Mouse (Mus musculus): Measurements from ENCODE around the gene Dpp3. TPM values are rescaled to one million over a fixed set of nuclear protein-coding genes. Genes with fewer than 3 reads are reported as not detected.
A peak's percentile ranks its signal among the peaks of the same experiment; 100 is the strongest.

The Dpp3 gene
- total and polyA plus RNA-seq, 2 experiments from 2014 or later: 76.8 to 84.2 TPM

- Histone ChIP-seq H3K27ac (ENCODE audit: low read depth, low read length) (no peak overlapping the region), H3K36me3 (ENCODE audit: insufficient read depth) (peaks cover 96% of the 10 kb centered on the region), H3K4me1 (ENCODE audit: insufficient read depth) (no peaks in the 10 kb centered on the region), H3K9ac (no peak overlapping the region), H3K4me2 (ENCODE audit: low read depth) (no peak overlapping the region), H3K27me3 (ENCODE audit: insufficient read depth, low read length) (no peaks in the 10 kb centered on the region), H3K9me3 (ENCODE audit: low read length) (no peaks in the 10 kb centered on the region), H3K4me3 (ENCODE audit: low read depth, low read length) (no peak overlapping the region)
- no peak for ATAC-seq
- 91% methylated on average over 10 of the region's 10 CpGs for WGBS
- DNase-seq: no peak
- no peak for TF ChIP-seq CTCF (IDR thresholded peaks at IDR 0.05; ENCODE audit: low read depth)
Observed at GRCm38 (mm10) chr19:4916827-4917226, 11.3 kb downstream of the Dpp3 start.

GRCm38 (mm10) chr19:4915924-4916603 is 12.0 kb downstream of the Dpp3 start:
- no peak overlapping the region for H3K4me2 ChIP-seq (ENCODE audit: low read depth)
- H3K36me3 ChIP-seq (ENCODE audit: insufficient read depth): peaks cover 96% of the 10 kb centered on the region
- no peak overlapping the region for H3K4me3 ChIP-seq (ENCODE audit: low read depth, low read length)
- no peaks in the 10 kb centered on the region for H3K4me1 ChIP-seq (ENCODE audit: insufficient read depth)
- no peaks in the 10 kb centered on the region for H3K27me3 ChIP-seq (ENCODE audit: insufficient read depth, low read length)
- H3K9me3 ChIP-seq (ENCODE audit: low read length): no peaks in the 10 kb centered on the region
- 94% methylated on average over 15 of the region's 15 CpGs for WGBS
- DNase-seq (no peak), ATAC-seq (no peak)
- H3K27ac ChIP-seq (ENCODE audit: low read depth, low read length): no peak overlapping the region
- TF ChIP-seq CTCF (IDR thresholded peaks at IDR 0.05; ENCODE audit: low read depth): no peak
- H3K9ac ChIP-seq: no peak overlapping the region

DNA sequence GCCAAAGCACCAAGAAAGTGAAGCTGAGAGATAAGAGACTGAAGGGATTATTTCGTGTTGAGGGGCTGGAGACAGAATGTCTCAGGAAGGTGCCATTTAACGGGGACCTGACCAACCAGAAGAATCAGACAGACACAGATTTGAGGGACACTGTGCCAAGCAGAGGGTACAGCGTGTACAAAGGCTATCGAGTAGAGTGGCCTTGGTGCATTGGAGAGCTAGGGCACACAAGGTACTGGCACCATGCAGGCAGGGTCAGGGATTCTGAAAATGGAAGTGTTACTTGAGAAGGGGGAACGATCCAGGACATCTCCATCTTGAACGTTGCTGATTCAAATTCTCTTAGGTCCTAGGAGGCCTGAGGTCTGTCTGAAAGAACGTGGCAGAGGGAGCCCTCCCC is 18.7 kb downstream of the Dpp3 start:
- ATAC-seq (no peak), DNase-seq (no peak)
- no peak overlapping the region for H3K27ac ChIP-seq (ENCODE audit: low read depth, low read length)
- H3K36me3 ChIP-seq (ENCODE audit: insufficient read depth): peaks cover 57% of the 10 kb centered on the region
- H3K9me3 ChIP-seq (ENCODE audit: low read length): no peaks in the 10 kb centered on the region
- 95% methylated on average over 7 of the region's 7 CpGs for WGBS
- no peak overlapping the region for H3K4me3 ChIP-seq (ENCODE audit: low read depth, low read length)
- H3K4me2 ChIP-seq (ENCODE audit: low read depth): no peak overlapping the region
- TF ChIP-seq CTCF (IDR thresholded peaks at IDR 0.05; ENCODE audit: low read depth): no peak
- no peaks in the 10 kb centered on the region for H3K27me3 ChIP-seq (ENCODE audit: insufficient read depth, low read length)
- no peaks in the 10 kb centered on the region; the same call in 1 of the 2 replicates for H3K4me1 ChIP-seq (ENCODE audit: insufficient read depth)
- no peak overlapping the region for H3K9ac ChIP-seq

- H3K36me3 ChIP-seq (ENCODE audit: insufficient read depth): peaks cover 47% of the 10 kb centered on the region
- H3K9ac ChIP-seq: no peak overlapping the region
- WGBS: 75% methylated on average over 4 of the region's 4 CpGs
- H3K27me3 ChIP-seq (ENCODE audit: insufficient read depth, low read length): no peaks in the 10 kb centered on the region
- H3K27ac ChIP-seq (ENCODE audit: low read depth, low read length): no peak overlapping the region
- ATAC-seq (no peak), DNase-seq (peak; percentile 29)
- H3K4me1 ChIP-seq (ENCODE audit: insufficient read depth): no peaks in the 10 kb centered on the region; the same call in 1 of the 2 replicates
- no peaks in the 10 kb centered on the region for H3K9me3 ChIP-seq (ENCODE audit: low read length)
- no peak overlapping the region for H3K4me2 ChIP-seq (ENCODE audit: low read depth)
- TF ChIP-seq CTCF (IDR thresholded peaks at IDR 0.05; ENCODE audit: low read depth): peak; percentile 76
- no peak overlapping the region for H3K4me3 ChIP-seq (ENCODE audit: low read depth, low read length)
Observed at GRCm38 (mm10) chr19:4908107-4908506, 20.0 kb downstream of the Dpp3 start.

DNA sequence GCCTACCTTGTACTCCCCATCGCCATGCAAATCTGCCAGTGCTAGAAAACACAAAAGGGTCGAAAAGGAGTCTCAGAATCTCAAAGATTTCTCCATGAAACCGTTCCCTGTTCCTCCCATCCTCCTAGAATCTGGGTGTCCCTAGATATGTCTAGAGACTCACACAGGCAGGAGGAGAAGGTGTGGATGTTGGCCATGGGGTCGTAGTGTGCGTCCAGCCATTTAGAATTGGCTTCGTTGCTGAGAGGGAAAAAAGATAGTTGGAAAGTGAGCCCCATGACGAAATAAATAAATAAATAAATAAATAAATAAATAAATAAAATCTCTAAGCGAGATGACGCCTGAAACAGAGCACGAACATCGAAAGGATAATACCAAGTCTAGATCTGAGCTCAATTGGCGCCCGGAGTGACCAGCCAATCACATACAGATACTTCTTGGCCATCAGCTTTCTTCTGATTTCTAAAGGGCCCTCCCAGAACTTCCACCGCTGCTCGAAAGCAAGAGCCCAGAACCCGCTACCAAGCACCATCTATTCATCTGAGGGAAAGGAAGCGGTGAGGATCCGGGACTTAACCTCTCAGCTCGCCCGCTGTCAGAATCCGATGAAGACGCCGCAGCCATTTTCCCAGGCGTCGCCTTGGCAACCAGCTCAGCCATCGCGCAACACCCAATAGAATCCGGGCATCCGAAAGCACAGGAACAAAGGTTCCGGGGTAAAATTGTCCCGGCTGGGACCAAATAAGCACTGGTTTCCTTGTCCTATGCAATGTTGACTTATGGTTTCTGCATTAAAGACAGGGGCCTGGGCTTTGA is 21.9 kb downstream of the Dpp3 start, which contains the start of gene Bbs1:
TSS of gene Bbs1 (minus strand) at position 650 of the 816 bp plus-strand sequence.
- Histone ChIP-seq H3K4me1 (ENCODE audit: insufficient read depth) (no peaks in the 10 kb centered on the region; the same call in 1 of the 2 replicates), H3K36me3 (ENCODE audit: insufficient read depth) (peaks cover 38% of the 10 kb centered on the region), H3K27me3 (ENCODE audit: insufficient read depth, low read length) (no peaks in the 10 kb centered on the region), H3K4me2 (ENCODE audit: low read depth) (peak within 1 kb of the TSS; percentile 52), H3K4me3 (ENCODE audit: low read depth, low read length) (peak within 1 kb of the TSS; percentile 71), H3K9me3 (ENCODE audit: low read length) (no peaks in the 10 kb centered on the region), H3K9ac (peak within 1 kb of the TSS; percentile 64), H3K27ac (ENCODE audit: low read depth, low read length) (peak within 1 kb of the TSS; percentile 84)
- DNase-seq: peak; percentile 94
- peak; percentile 91 for ATAC-seq
- 7% methylated on average over 31 of the region's 31 CpGs for WGBS
- no peak for TF ChIP-seq CTCF (IDR thresholded peaks at IDR 0.05; ENCODE audit: low read depth)

DNA sequence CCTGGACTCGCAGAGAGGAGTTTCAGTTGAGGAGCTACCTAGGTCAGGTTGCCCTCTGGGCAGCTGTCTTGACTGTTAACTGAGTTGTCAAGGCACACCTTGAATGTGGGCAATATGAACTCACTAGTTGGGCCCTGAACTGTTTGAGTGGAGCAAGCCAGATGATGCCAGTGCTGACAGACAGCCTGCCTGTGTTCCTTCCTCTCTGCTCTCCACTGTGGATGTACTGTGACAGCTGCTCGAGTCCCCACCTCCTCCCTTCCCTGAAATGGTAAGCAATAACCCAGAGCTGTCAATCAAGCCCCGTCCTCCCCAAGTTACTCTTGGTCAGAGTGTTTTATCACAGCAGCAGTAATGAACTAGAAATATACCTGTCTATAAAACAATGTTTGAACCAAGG is 28.2 kb downstream of the Dpp3 start:
- H3K27ac ChIP-seq (ENCODE audit: low read depth, low read length): no peak overlapping the region
- peaks cover 44% of the 10 kb centered on the region for H3K36me3 ChIP-seq (ENCODE audit: insufficient read depth)
- H3K9me3 ChIP-seq (ENCODE audit: low read length): no peaks in the 10 kb centered on the region
- no peak overlapping the region for H3K4me2 ChIP-seq (ENCODE audit: low read depth)
- H3K9ac ChIP-seq: no peak overlapping the region
- ATAC-seq: no peak
- TF ChIP-seq CTCF (IDR thresholded peaks at IDR 0.05; ENCODE audit: low read depth): no peak
- H3K4me3 ChIP-seq (ENCODE audit: low read depth, low read length): no peak overlapping the region
- WGBS: 84% methylated on average over 3 of the region's 3 CpGs
- H3K27me3 ChIP-seq (ENCODE audit: insufficient read depth, low read length): no peaks in the 10 kb centered on the region
- DNase-seq: no peak
- no peaks in the 10 kb centered on the region for H3K4me1 ChIP-seq (ENCODE audit: insufficient read depth)

DNA sequence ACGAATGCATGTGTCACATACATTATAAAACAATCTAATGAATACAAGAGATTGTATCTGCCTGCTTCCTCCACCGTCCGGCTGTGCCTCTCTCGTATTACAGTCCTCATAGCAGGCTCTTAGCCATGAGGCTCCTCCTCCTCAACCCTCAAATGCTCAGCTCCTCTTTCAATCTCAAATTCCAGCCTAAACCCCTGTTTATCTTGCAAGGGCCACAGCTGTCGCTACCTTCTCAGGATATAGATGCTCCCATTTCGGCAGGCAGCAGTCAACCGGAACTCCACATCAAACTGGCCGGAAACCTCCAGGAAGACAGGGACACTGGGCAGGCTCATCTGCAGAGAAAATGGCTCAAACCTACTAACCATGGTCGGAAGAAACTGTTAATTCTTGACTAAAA is 29.1 kb downstream of the Dpp3 start:
- Histone ChIP-seq H3K4me3 (ENCODE audit: low read depth, low read length) (no peak overlapping the region), H3K36me3 (ENCODE audit: insufficient read depth) (peaks cover 49% of the 10 kb centered on the region), H3K27me3 (ENCODE audit: insufficient read depth, low read length) (no peaks in the 10 kb centered on the region), H3K9me3 (ENCODE audit: low read length) (no peaks in the 10 kb centered on the region), H3K27ac (ENCODE audit: low read depth, low read length) (no peak overlapping the region), H3K4me1 (ENCODE audit: insufficient read depth) (no peaks in the 10 kb centered on the region), H3K9ac (no peak overlapping the region), H3K4me2 (ENCODE audit: low read depth) (no peak overlapping the region)
- no peak for ATAC-seq
- DNase-seq: no peak
- TF ChIP-seq CTCF (IDR thresholded peaks at IDR 0.05; ENCODE audit: low read depth): no peak
- WGBS: 83% methylated on average over 9 of the region's 9 CpGs

All from forebrain, postnatal 0 days (tissue).